Mouse (Mus musculus): ENCODE measurements around the gene Ppfia2.

The Ppfia2 gene

DNA sequence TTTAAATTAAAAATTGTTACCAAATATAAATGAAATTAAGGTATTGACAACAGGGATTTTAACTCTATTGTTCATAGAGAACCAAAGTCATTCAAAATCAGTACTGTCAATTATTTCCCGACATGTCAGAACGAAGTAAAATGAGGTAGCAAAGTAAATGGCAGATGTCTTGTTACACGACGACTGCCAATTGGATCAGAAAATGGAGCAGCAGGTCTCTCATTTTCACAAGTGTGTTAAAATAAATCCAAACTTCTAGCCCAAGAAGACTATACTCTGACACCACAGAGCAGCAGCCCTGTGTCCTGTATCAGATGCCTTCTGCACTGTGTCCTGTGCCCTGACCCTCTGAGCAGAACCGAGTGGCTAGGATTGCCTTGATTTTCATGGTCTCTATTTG lies 454.2 kb downstream of the Ppfia2 start:
- no peak for DNase-seq

- no peak for DNase-seq
These were observed 454.7 kb downstream of the Ppfia2 start for GRCm38 (mm10) chr10:106924798-106925197.

DNA sequence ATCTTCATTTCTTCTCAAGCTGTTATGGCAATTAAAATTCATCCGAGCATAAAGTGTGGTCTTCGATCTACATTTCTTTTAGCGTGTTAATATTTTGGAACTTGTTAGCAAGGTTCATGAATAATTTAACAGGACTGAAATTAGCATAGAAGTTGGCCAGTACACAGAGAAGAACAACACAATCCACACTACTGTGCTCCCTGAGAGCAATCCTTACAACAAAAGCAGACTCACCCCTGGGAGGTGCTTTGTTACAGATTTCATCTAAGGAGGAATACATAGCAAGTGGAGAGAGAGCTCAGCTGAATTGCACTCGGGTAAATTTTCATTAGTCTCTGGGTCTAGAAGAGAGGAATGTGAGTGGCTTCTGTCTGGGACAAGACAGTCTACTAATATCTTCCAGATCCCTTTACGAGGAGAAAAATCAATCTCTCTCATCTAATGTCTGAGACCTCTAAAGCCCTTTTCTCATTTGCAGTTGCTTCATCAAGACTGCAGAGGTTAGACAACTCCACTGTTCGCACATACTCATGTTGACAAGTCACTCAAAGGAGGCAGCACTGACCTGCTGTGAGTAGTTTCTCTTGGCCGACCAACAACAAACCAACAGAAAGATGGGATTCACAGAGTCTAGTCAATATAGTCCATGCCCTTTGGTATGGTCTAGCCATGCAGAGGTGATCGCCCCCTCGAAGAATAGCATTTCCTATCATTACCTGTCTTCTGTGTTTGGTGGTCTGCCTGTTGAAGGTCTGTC lies 458.6 kb downstream of the Ppfia2 start:
- no peak for DNase-seq

- no peak for DNase-seq
These were observed 462.5 kb downstream of the Ppfia2 start for GRCm38 (mm10) chr10:106932571-106933073.

DNA sequence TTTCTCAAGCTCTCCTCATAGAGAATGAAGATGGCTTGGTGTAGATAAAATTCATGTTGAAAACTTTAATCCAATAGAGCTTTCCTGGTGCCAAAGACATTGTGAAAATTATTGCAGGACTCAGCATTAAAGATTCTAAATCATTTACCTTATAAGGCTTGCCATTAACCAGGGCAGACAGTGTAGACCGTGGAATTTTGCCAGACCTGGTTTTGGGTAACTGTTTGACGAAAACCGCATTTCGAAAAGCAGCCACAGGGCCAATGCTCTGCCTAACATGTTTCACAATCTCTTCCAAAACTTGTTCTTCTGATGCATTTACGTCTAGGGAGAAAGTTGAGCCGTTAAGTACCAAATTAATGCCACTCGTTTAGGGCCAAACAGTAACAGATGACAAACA lies 466.9 kb downstream of the Ppfia2 start:
- no peak for DNase-seq

DNA sequence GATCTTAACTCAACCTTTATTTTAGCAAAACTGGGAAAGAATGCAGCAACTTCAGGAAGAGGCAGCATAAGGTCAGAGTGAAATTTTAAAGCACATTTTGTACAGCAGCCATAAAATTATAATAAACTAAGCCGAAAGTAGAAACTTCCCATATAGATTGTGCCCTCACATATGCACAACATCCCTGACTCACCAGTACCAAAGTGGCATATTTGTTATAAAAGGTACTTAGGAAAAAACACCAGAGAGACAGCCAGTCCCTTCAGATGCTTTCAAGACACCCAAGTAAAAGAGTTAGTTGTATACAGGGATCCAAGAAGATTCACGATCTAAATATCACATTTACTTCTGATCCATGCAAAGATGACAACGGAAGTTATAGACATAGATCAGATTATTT lies 468.7 kb downstream of the Ppfia2 start:
- DNase-seq: no peak

DNA sequence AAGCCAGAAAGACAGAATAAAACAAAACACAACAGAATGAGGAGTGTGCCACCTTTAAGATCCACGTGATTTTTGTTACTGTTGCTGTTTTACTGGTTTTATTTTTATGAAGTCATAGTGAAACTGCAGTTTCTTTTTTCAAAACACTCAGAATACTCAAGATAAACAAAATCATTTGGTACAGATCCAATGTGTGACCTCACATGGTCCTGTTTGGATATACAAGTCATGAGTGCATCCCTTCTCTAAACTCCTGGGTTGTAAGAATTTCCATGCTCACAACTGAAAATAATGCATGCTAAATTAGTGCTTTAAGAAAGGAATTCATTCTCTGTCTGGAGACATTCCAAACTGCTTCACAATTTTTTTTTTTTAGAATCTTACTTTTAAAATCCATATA lies 469.3 kb downstream of the Ppfia2 start:
- DNase-seq: no peak

- DNase-seq: no peak
These were observed 471.2 kb downstream of the Ppfia2 start for GRCm38 (mm10) chr10:106941380-106941779.

GRCm38 (mm10) chr10:106959026-106959425 lies 488.9 kb downstream of the Ppfia2 start:
- DNase-seq: no peak

DNA sequence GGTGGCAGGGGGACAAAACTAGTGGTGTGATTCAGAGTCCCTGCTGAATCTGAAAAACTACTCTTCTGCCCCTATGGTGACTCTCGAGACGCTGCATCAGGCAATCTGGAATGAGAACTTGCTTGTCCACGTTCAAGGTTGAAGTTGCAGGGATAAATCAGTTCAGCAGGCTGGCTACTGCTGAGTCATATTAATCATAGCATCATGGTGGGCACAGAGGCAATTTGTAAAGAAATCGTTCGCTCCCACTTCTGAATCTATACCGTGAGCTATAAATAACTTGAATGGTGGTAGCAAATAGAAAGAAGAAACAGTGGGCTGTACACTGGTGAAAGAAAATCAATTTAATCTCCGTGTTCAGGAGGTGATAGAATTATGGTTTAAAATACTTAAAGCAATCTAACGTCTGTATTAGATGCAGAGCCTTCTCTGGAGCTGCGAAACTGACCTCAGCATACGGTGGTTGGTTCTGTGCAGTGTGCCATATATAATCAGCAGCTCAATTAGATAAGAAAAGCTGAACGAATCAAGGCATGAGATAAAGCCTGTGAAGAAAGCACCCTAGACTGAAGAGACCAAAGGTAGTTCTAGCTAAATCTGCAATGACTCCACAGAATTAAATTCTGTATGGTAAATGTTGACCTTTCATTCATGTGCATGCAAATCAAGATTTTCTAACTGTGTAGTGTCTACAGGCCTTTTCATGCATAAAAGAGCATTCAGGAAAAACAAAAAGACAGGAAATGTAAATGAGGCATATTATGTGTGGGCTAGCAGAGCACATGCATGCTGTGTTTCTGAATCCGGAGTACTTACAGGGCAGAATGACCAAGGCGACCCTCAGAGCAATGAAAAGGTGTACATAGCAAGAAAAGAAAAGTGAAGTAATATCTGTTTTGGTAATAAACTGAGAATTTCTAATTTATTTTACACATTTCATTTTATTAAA lies 505.3 kb downstream of the Ppfia2 start:
- no peak for DNase-seq
